Mouse (Mus musculus) MEL (cell line): ENCODE results near the gene Psmc1.
A peak's percentile ranks its signal among the peaks of the same experiment; 100 is the strongest.

Experiments
- CTCF ChIP-seq, 3 experiments: IDR thresholded peaks in 2 of 3; conservative IDR thresholded peaks in 1 of 3; 2 replicates each; pipeline ENCODE4 v1.5.1; 2011 to 2012; ENCODE audit warnings: low read length in 3 of 3, low read depth in 2 of 3, mild to moderate bottlenecking in 2 of 3, improper control_type of control experiment in 1 of 3, inconsistent platforms in 1 of 3, mixed read lengths in 1 of 3, moderate library complexity in 1 of 3; ENCODE audit not compliant: control insufficient read depth in 1 of 3, insufficient read depth in 1 of 3, poor library complexity in 1 of 3, severe bottlenecking in 1 of 3
- GATA1 ChIP-seq: IDR thresholded peaks from 2 replicates; pipeline ENCODE4 v1.6.1; 2011; ENCODE audit warnings: low read depth, low read length, improper control_type of control experiment
- HCFC1 ChIP-seq: IDR thresholded peaks from 2 replicates; pipeline ENCODE4 v1.6.1; 2012; ENCODE audit warnings: low read depth, mild to moderate bottlenecking, inconsistent platforms, low read length, improper control_type of control experiment, moderate library complexity
- JUND ChIP-seq: IDR thresholded peaks from 2 replicates; pipeline ENCODE4 v1.6.1; 2011; ENCODE audit warnings: low read depth, mild to moderate bottlenecking, improper control_type of control experiment, low read length
- NRF1 ChIP-seq: IDR thresholded peaks from 2 replicates; pipeline ENCODE4 v1.6.1; 2014; ENCODE audit warnings: low read depth, mild to moderate bottlenecking, inconsistent platforms, low read length, improper control_type of control experiment, moderate library complexity; ENCODE audit not compliant: poor library complexity, insufficient read depth, severe bottlenecking
- POLR2A ChIP-seq, 2 experiments: IDR thresholded peaks; 2 replicates each; pipeline ENCODE4 v1.6.1; 2011 to 2012; ENCODE audit warnings: low read length in 2 of 2, mild to moderate bottlenecking in 2 of 2, control low read depth in 1 of 2, improper control_type of control experiment in 1 of 2, low read depth in 1 of 2, moderate library complexity in 1 of 2; ENCODE audit not compliant: control insufficient read depth in 1 of 2, insufficient read depth in 1 of 2, poor library complexity in 1 of 2

- TF ChIP-seq NRF1 (no peak), GATA1 (peak; percentile 58), JUND (no peak), CTCF (IDR thresholded peaks at IDR 0.05 in 2 of 3, conservative IDR thresholded peaks at IDR 0.05 in 1 of 3; ENCODE audit: control insufficient read depth in 1 of 3, insufficient read depth in 1 of 3, low read depth in 2 of 3, low read length in 3 of 3, poor library complexity in 1 of 3, severe bottlenecking in 1 of 3) (no peak), HCFC1 (no peak), POLR2A (IDR thresholded peaks at IDR 0.05; ENCODE audit: control insufficient read depth in 1 of 2, insufficient read depth in 1 of 2, low read depth in 1 of 2, low read length in 2 of 2, poor library complexity in 1 of 2) (no peak)
Measured at GRCm38 (mm10) chr12:100135117-100135516, 25.2 kb downstream of the Psmc1 start.
